Mouse (Mus musculus): ENCODE data around the gene Nab1.
"Not testable (repeated sequence)": the region's sequence is repeated elsewhere in the genome, so short reads cannot be mapped to it uniquely, and the experiment has no call there.

The Nab1 gene

GRCm38 (mm10) chr1:52500314-52500981 is at the start of gene Nab1:
Gene Nab1, minus strand, starts transcription at chr1:52500679.
- DNase-seq (ENCODE audit: low spot score), result peak; percentile 73

DNA sequence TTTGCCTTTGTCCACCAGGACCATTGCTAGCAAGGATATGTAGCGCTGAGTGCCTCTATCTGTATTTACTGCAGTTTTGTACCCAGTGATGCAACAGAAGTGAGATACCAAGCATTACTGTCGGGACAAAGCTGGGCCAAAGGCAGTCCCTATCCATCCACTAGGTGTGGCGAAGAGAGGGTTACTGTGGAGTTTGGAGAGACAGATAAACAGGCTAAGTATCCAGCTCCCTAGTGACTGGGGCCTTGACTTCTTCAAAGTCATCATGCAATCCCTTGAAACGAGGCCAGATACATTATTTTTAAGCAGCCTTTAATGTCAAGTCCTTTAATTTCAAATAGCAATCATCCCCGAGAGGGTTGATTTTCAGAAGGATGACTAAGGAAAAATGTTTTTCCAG is 47.0 kb upstream of the Nab1 start:
- no peak for DNase-seq (ENCODE audit: low spot score)

GRCm38 (mm10) chr1:52546796-52547195 is 46.3 kb upstream of the Nab1 start:
- DNase-seq (ENCODE audit: low spot score), result no peak

DNA sequence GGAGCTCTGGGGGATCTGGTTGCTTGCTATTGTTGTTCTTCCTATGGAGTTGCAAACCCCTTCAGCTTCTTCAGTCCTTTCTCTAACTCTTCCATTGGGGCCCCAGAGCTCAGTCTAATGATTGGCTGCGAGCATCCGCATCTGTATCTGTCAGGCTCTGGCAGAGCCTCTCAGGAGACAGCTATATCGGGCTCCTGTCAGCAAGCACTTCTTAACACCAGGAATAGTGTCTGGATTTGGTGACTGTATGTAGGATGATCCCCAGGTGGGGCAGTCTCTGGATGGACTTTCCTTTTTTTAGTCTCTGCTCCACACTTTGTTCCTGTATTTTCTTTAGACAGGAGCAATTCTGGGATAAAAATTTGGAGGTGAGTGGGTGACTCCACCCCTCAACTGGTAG is 39.6 kb upstream of the Nab1 start:
- DNase-seq (ENCODE audit: low spot score), result not testable (repeated sequence)

DNA sequence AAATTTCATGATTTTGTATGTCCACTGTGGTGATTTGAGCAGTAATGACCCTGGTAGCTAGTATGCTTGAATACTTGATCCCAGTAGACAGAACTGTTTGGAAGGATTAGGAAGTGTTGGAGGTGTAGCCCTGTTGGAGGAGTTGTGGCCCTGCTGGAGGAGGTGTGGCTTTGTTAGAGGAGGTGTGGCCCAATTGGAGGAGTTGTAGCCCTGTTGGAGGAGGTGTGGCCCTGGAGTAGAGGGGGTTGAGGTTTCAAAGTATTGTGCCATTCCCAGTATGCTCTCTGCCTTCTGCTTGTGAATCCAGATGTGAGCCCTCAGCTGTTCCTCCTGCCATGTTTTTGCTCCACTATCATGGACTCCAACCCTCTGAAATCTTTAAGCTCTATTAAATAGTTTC is 29.5 kb upstream of the Nab1 start:
- DNase-seq (ENCODE audit: low spot score), result no peak

DNA sequence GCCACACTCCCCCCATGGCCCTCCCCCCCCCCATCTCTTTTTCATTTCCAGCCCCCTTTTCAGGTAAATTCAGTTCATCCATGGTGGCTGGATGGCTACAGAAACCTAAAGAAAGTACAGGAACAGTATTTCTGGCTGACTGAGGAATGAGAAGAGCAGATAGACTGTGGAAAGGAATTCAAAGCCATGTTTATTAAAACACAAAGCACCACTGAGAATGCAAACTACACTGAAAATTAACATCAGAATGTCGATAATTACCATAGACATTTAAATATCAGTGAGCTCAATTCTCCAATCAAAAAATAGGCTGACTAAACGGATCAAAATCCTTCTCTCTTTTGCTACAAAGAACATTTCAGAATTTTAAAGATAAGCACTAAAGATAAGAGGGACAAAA is 27.2 kb upstream of the Nab1 start:
- no peak for DNase-seq (ENCODE audit: low spot score)

GRCm38 (mm10) chr1:52527252-52527651 is 26.8 kb upstream of the Nab1 start:
- DNase-seq (ENCODE audit: low spot score), result no peak

DNA sequence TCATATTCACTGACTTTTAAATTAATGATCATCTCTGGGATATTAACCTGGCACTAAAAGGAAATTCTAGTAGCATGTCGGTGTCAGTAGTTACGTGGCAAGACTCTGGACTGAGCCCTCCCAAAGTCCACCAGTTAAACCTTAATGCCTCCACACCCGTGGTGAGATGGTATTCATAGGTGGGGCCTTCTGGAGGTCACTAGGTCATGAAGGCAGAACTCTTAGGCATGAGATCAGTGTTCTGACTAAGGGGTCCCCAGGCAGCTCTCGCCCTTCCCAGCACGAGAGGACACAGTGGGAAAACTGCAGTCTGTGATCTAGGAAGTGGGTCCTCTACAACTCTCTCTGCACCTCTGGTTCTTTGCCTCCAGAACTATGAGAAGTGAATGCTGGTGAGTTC is 24.2 kb upstream of the Nab1 start:
- no peak for DNase-seq (ENCODE audit: low spot score)

GRCm38 (mm10) chr1:52524150-52524549 is 23.7 kb upstream of the Nab1 start:
- no peak for DNase-seq (ENCODE audit: low spot score)

- no peak for DNase-seq (ENCODE audit: low spot score)
These were observed 21.0 kb upstream of the Nab1 start for GRCm38 (mm10) chr1:52521436-52521993.

DNA sequence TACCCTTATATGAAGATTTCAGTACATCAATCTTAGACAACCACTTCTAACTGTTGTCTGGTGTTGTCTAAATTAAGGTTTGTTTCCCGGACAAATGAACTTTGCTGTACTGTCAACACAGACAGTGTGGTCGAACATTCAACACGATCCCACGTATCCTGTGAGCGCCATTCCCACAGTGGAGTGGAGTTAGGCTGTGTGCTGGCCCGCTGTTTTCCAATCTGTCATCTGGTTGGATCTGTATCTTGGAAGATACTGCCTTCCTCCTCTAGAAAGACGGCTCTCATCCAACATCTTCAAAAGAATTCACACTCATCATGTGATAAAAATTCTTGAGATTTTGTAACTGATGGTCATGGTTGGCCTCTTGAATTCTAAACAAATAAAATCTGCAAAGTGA is 19.7 kb upstream of the Nab1 start:
- no peak for DNase-seq (ENCODE audit: low spot score)

- DNase-seq (ENCODE audit: low spot score), result no peak
These were observed 14.8 kb upstream of the Nab1 start for GRCm38 (mm10) chr1:52515249-52515648.

GRCm38 (mm10) chr1:52511788-52512425 is 11.4 kb upstream of the Nab1 start:
- no peak for DNase-seq (ENCODE audit: low spot score)

- no peak for DNase-seq (ENCODE audit: low spot score)
These were observed 5.7 kb upstream of the Nab1 start for GRCm38 (mm10) chr1:52506211-52506610.

GRCm38 (mm10) chr1:52502296-52502695 is 1.8 kb upstream of the Nab1 start:
- DNase-seq (ENCODE audit: low spot score), result no peak

DNA sequence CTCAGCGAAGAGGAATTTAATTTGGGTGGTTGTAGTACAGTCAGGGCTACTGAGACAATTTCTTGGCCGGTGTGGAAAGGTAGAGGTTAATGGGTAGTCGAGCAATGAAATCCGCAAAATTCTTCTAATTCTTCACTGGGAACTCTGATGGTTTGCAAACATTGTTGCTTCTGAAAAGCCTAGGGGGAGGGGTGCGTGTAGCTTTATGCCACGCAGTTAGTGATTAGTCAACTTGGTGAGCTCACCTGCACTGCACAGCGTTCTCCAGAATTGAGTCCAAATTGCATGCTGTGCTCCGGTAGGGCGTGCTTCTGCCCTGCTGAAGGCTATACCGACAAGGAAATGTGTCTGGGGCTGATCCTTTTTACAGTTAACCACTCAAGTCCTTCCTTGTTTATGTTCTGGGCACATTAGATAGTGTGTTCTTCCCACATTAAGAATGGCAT is 1.2 kb upstream of the Nab1 start:
- no peak for DNase-seq (ENCODE audit: low spot score)

- DNase-seq (ENCODE audit: low spot score), result no peak
These were observed 611 bp upstream of the Nab1 start for GRCm38 (mm10) chr1:52501090-52501489.

DNA sequence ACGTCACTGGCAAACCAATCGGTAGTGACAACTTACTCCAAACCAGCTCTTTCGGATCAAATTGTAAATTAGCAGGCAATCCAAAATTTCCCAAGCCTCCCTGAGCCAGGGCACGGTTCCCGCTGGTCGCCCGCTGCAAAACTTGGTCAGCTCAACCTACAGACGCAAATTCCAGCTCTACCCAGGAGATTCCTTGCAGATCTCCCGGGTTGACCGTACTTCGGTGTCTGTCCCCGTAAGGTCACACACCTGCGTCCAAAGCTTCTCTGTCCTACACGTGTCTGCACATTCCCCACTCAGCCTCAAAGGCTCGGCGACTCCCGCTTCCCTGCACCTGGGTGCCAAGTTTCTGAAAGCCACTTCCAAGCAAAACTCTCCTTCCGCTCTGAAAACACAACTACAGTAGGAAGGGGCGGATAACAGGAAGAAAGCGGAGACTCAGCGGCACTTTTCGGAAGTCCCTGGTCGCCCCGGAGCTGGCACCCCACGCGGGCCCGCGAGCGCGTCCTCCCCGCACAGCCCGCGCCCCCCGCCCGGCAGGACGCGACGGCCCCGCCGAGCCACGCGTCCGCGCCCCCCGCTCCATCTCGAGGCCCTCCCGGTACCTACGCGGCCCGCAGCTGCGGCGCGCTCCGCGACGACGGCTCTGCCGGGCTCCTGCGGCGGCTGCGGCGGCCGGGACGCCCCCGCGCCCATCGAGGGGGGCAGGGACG is 722 bp downstream of the Nab1 start:
- DNase-seq (ENCODE audit: low spot score), result peak; percentile 59

DNA sequence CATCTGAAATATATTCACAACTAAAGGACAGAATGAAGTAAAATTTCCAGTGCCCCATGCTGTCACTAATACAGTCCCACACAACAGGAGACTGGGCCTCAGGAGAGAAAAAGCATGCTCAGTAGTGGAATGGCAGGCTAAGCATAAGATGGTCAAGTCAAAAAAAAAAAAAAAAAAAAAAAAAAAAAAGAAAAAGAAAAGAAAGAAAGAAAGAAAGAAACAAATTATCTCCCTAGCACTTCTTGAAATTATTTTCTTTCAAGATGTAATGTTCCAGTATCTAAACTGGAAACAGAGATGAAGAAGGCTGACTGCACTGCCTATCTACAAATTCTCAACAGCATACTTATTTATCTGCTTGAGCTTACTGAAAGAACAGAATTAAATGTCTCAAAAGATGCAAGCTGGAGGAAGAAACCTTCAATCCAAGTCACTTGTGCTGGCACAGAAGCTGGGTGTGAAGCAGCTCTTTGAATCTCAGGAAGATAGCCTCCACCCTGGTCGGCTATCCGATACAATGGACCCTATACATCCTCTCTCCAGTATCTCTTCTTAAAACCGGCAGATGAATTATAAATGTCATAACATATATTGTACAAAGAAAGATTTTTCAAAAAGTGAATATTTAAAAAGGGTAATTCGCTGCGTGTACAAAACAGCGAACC is 1.6 kb downstream of the Nab1 start:
- peak; percentile 18 for DNase-seq (ENCODE audit: low spot score)

GRCm38 (mm10) chr1:52489538-52490181 is 10.8 kb downstream of the Nab1 start:
- no peak for DNase-seq (ENCODE audit: low spot score)

DNA sequence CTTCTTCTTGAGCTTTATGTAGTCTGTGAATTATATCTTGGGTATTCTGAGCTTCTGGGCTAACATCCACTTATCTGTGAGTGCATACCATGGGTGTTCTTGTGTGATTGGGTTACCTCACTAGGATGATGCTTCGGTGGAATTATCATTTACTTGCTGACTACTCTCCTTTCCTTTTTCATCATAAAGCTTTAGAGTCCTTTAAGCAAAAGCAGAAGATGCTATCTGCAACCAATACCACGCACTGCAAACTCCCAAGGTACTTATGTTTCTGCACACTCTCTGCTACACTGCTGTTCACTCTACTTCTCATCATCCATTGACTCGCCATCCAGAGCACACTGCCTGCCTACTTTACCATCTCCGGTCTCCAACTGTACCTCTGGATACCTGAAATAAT is 15.5 kb downstream of the Nab1 start:
- DNase-seq (ENCODE audit: low spot score), result no peak

DNA sequence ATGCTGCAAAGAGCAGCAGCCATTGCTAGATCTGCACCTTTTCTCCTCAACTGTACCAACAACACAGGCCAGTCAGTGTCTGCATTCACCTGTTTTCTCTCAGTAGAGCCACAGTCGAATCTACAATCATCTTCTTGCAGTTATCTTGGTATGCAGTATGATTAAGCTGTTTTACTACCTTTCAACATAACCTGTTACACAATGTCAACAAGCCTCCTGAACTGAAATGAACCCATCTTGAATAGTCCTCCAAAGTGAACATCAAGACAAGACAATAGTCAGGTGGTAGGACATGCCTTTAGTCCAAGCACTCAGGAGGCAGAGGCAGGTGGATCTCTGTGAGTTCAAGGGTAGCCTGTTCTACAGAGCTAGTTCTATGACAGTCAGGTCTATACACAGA is 26.2 kb downstream of the Nab1 start:
- DNase-seq (ENCODE audit: low spot score), result no peak
